Mouse (Mus musculus) layer of hippocampus, postnatal 14 days (tissue): ENCODE measurements at regions not wholly inside any gene's neighbourhood (a gene's known extent, or its start where the extent isn't known, plus 50 kb on each side); places are given as distances from the start of the nearest gene placed in this dataset.
A peak's percentile ranks its signal among the peaks of the same experiment; 100 is the strongest.

Source experiments
- DNase-seq, 2 experiments: peaks; one replicate each; pipeline ENCODE4 v3.0.0; 2021 to 2022; ENCODE audit warnings: low spot score in 2 of 2, mixed read lengths in 1 of 2

DNA sequence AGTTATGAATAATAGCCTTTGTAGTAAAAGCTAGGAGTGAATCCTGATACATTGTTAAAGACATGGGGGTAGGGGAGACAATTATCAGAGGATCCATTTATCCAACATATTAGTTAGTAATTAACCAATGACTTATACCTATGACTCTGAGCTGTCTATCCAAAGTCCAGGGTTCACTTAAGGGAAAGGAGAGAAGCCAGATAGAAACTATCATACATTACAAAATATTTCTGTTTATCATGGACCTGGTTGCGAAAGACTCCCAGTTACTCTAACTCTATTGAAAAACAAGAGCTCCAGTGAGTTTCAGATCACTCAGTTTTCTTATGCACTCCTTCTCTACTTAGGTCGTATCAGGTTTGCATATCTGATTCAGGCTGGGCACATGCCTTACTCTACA, 749.3 kb downstream of the H2al1n start:
- no peak for DNase-seq

GRCm38 (mm10) chrX:15007023-15007422, 796.1 kb downstream of the H2al1n start:
- peak; percentile 1 to 12 for DNase-seq
